Mouse (Mus musculus): Measurements from ENCODE around the gene 1700029H14Rik. TPM values are rescaled to one million over a fixed set of nuclear protein-coding genes. Genes with fewer than 3 reads are reported as not detected.

1700029H14Rik gene
- total RNA-seq, 2 experiments from 2014 or later = not detected

GRCm38 (mm10) chr8:13506849-13507248 lies 55.4 kb downstream of the 1700029H14Rik start:
- DNase-seq (ENCODE audit: low spot score in 2 of 2) = peak; percentile 90 to 97

DNA sequence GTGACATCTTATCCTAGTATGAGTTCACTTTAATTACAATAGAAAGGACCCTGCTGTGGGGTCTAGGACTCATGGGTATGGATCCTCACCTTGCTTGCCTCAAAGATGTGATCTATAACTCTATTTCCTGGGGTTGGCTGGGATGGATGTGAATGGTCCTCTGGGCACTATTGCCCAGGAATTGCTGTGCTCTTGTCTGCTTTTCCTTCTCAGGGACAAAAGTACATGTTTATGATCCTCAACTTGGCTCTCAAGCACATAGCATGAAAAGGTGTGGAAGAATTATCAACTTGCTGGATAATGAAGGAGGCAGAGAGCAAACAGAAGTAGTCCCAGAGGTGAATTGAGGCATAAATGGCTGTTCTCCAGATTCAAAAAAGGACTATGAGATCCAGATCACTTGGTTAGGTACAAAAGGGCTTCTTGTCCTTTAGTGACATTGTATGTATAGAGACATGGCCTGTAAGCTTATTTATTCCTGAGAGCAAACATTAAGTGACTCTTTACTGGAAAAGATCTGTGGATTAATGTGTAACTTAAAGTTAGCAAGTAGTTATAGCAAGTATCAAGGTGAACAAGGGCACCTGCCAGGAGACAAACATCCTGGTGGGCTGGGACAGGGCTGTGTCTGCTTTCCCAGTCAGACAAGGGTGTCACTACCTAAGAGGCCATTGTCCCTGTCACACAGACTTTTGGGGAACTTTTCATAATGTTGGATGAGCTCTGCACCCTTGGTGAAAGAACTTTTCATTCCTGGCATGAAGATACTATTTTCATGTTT lies 57.2 kb downstream of the 1700029H14Rik start:
- no peak for DNase-seq (ENCODE audit: low spot score in 2 of 2)

- peak in 1 of 2 experiments; percentile 47 for DNase-seq (ENCODE audit: low spot score in 2 of 2)
Observed at GRCm38 (mm10) chr8:13503936-13504606, 58.2 kb downstream of the 1700029H14Rik start.

DNA sequence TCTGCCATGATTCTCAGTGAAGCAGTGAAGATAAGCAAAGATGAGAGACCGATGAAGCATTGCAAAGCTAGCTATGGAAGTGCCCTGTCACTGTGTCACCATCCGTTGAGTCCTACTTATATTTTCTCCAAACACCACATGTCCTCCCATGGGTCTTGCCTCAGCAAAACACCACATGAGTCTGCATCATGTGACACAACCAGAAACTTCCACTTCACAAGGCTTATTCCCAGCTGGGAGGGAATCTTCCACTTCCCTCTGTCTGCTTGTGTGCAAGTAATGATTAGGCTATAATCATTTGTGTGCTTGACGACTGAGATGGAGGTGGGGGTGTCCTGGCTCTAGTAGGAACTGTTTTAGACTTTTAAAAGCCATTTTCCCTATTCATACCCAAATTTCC lies 61.0 kb downstream of the 1700029H14Rik start:
- DNase-seq (ENCODE audit: low spot score in 2 of 2) = no peak

Other genes with a start within 250 kb of the 1700029H14Rik start
- gene Tfdp1, start 223.7 kb downstream of the 1700029H14Rik start, total RNA-seq (2021) = 10 to 100 TPM; 49.1 to 58.3 TPM
- gene Atp4b, start 165.6 kb downstream of the 1700029H14Rik start, total RNA-seq (2021) = 1 to 10 TPM in 1 of 2 experiments, under 1 TPM in 1; 0.60 to 5.0 TPM
- gene Grk1, start 157.4 kb downstream of the 1700029H14Rik start, total RNA-seq (2021) = not detected
- gene Tmem255b, start 127.3 kb downstream of the 1700029H14Rik start, total RNA-seq (2021) = 1 to 10 TPM; 1.3 to 1.7 TPM
- 100 to 1,000 TPM; 100 to 394 TPM for gene Gas6, start 68.0 kb downstream of the 1700029H14Rik start, total RNA-seq (2021)
- 10 to 100 TPM; 19.1 to 30.6 TPM for gene Rasa3, start 115.1 kb upstream of the 1700029H14Rik start, total RNA-seq (2021)
- gene Cfap97d2, start 143.4 kb upstream of the 1700029H14Rik start, total RNA-seq (2021) = not detected
- 10 to 100 TPM; 49.7 to 55.0 TPM for gene Cdc16, start 195.2 kb upstream of the 1700029H14Rik start, total RNA-seq (2021)
- gene Upf3a, start 223.2 kb upstream of the 1700029H14Rik start, total RNA-seq (2021) = 10 to 100 TPM; 26.9 to 34.9 TPM